In the genomic region with DNA sequence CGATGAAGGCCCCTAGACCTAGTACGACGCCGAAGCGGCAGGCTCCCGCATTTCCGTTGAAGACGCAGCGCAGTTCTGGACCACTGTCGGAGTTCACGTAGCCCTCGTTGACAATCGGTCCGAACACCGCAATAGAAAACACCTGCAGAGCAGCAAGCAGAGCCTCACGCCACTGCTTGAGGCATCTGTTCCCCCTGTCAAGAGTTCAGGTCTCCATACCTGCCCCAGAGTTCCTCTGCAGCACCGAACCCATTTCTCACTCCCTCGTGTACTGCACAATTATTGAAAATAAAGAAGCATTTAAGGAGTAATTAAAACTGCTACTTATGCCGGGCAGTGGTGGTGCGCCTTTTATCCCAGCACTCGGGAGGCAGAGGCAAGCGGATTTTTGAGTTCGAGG, we compare ENCODE assay signal across 1 mouse cellular context.
TF ChIP-seq lines count a peak whose summit lies in the region.

No protein-coding gene starts in this region.

TF ChIP-seq in MEL, 35 proteins besides CTCF, POLR2A, EP300 and RAD21:
- no peak for TF ChIP-seq ZMIZ1 (IDR thresholded peaks at IDR 0.05; ENCODE audit: low read depth, low read length)
- TF ChIP-seq MYB (IDR thresholded peaks at IDR 0.05; ENCODE audit: low read depth, low read length) = no peak
- TF ChIP-seq SMC3 (IDR thresholded peaks at IDR 0.05; ENCODE audit: low read depth, low read length) = no peak
- TF ChIP-seq CHD2 (IDR thresholded peaks at IDR 0.05; ENCODE audit: low read length) = no peak
- TF ChIP-seq TBP (IDR thresholded peaks at IDR 0.05; ENCODE audit: low read depth, low read length) = no peak
- no peak for TF ChIP-seq UBTF (IDR thresholded peaks at IDR 0.05; ENCODE audit: borderline replicate concordance, insufficient read depth, low read depth, low read length)
TF ChIP-seq in MEL: peak in this region for 0.
